26 mouse cellular contexts compared by ENCODE assay signal in genomic region chr15:23536691-23537090, GRCm38 (mm10).
"Had no signal": no experiment of that assay in that cellular context is flagged by ENCODE, and none has a peak within 500 bp of the region (broad histone marks: within the 10 kb centered on the region; RNA-seq: fewer than 3 reads in every experiment).

No protein-coding gene starts in this region.

- H3K9me3 ChIP-seq: heart, embryonic 10.5 days; heart, embryonic 12.5 days; hindbrain, embryonic 10.5 days; hindbrain, embryonic 13.5 days; hindbrain, embryonic 15.5 days; kidney, embryonic 15.5 days; limb, embryonic 13.5 days; limb, embryonic 15.5 days; liver, embryonic 12.5 days had no signal

- DNase-seq: gastrocnemius, postnatal 25 days; heart, adult 18-20 months; heart, postnatal 10 days; heart, postnatal 4 days; kidney, adult 11 months; kidney, adult 2 months; kidney, adult 9 months; kidney, postnatal 14 days; kidney, postnatal 36 days; layer of hippocampus, adult 9-11 months; layer of hippocampus, postnatal 36 days; left cerebral cortex, postnatal 4 days; lung, adult 18-20 months had no signal

- ATAC-seq: hindbrain, postnatal 0 days; intestine, embryonic 16.5 days; liver, embryonic 12.5 days had no signal

- H3K27me3 ChIP-seq: heart, embryonic 12.5 days; hindbrain, embryonic 13.5 days; hindbrain, embryonic 15.5 days; kidney, embryonic 15.5 days; limb, embryonic 13.5 days; limb, embryonic 15.5 days; liver, embryonic 12.5 days had no signal

- H3K4me1 ChIP-seq: heart, embryonic 10.5 days; heart, embryonic 12.5 days; hindbrain, embryonic 10.5 days; hindbrain, embryonic 13.5 days; hindbrain, embryonic 15.5 days; kidney, embryonic 15.5 days; limb, embryonic 13.5 days; limb, embryonic 15.5 days; liver, embryonic 12.5 days had no signal

- H3K9ac ChIP-seq: heart, embryonic 12.5 days; hindbrain, embryonic 13.5 days; hindbrain, embryonic 15.5 days; kidney, embryonic 15.5 days; limb, embryonic 13.5 days; limb, embryonic 15.5 days; liver, embryonic 12.5 days; liver, embryonic 14.5 days had no signal

- H3K4me2 ChIP-seq: heart, embryonic 12.5 days; hindbrain, embryonic 13.5 days; hindbrain, embryonic 15.5 days; kidney, embryonic 15.5 days; limb, embryonic 13.5 days; limb, embryonic 15.5 days; liver, embryonic 12.5 days had no signal

- H3K27ac ChIP-seq: heart, embryonic 10.5 days; hindbrain, embryonic 10.5 days; hindbrain, embryonic 13.5 days; hindbrain, embryonic 15.5 days; hindbrain, postnatal 0 days; kidney, embryonic 15.5 days; kidney, postnatal 0 days; limb, embryonic 13.5 days; limb, embryonic 15.5 days; liver, embryonic 12.5 days; liver, embryonic 14.5 days had no signal

- H3K4me3 ChIP-seq: heart, embryonic 10.5 days; heart, embryonic 12.5 days; hindbrain, embryonic 10.5 days; hindbrain, embryonic 13.5 days; hindbrain, embryonic 15.5 days; kidney, embryonic 15.5 days; limb, embryonic 13.5 days; limb, embryonic 15.5 days; liver, embryonic 12.5 days had no signal

- H3K36me3 ChIP-seq: heart, embryonic 10.5 days; heart, embryonic 12.5 days; hindbrain, embryonic 10.5 days; hindbrain, embryonic 13.5 days; hindbrain, embryonic 15.5 days; kidney, embryonic 15.5 days; limb, embryonic 13.5 days; limb, embryonic 15.5 days; liver, embryonic 12.5 days had no signal
